Mouse (Mus musculus) megakaryocyte, embryonic 14.5 days (primary cell): ENCODE data around the gene Mrps17.

Source experiments
- FLI1 ChIP-seq: IDR thresholded peaks from 2 replicates; pipeline ENCODE4 v1.6.1; 2012; ENCODE audit warnings: low read length, inconsistent platforms, mixed read lengths
- GATA1 ChIP-seq: IDR thresholded peaks from 3 replicates; pipeline ENCODE4 v1.6.1; 2012; ENCODE audit warnings: mixed read lengths, low read length, inconsistent platforms, borderline replicate concordance

GRCm38 (mm10) chr5:129730344-129730743 lies 15.0 kb downstream of the Mrps17 start:
- no peak for TF ChIP-seq GATA1
- TF ChIP-seq FLI1 = no peak
